Mouse (Mus musculus) CH12.LX (cell line): ENCODE results near the gene Ccs.

ENCODE experiments used
- CTCF ChIP-seq, 2 experiments: IDR thresholded peaks in 1 of 2; conservative IDR thresholded peaks in 1 of 2; 2 replicates each; pipeline ENCODE4 v1.5.1; 2011 to 2012; ENCODE audit warnings: low read depth in 2 of 2, low read length in 2 of 2, improper control_type of control experiment in 1 of 2, inconsistent platforms in 1 of 2, mild to moderate bottlenecking in 1 of 2, moderate library complexity in 1 of 2
- EP300 ChIP-seq: IDR thresholded peaks from 2 replicates; pipeline ENCODE4 v1.6.1; 2011; ENCODE audit warnings: low read length, improper control_type of control experiment
- HCFC1 ChIP-seq: IDR thresholded peaks from 2 replicates; pipeline ENCODE4 v1.6.1; 2012; ENCODE audit warnings: low read depth, mild to moderate bottlenecking, inconsistent platforms, low read length, improper control_type of control experiment
- MXI1 ChIP-seq: IDR thresholded peaks from 2 replicates; pipeline ENCODE4 v1.6.1; 2011; ENCODE audit warnings: mild to moderate bottlenecking, low read depth, low read length, improper control_type of control experiment
- PAX5 ChIP-seq: IDR thresholded peaks from 2 replicates; pipeline ENCODE4 v1.6.1; 2012; ENCODE audit warnings: low read length, inconsistent platforms, mixed read lengths
- POLR2A ChIP-seq: IDR thresholded peaks from 2 replicates; pipeline ENCODE4 v1.6.1; 2011; ENCODE audit warnings: low read depth, mild to moderate bottlenecking, improper control_type of control experiment, low read length
- RCOR1 ChIP-seq: conservative IDR thresholded peaks from 2 replicates; pipeline ENCODE4 v1.6.1; 2012; ENCODE audit warnings: low read depth, mild to moderate bottlenecking, inconsistent platforms, low read length, improper control_type of control experiment
- USF1 ChIP-seq: IDR thresholded peaks from 2 replicates; pipeline ENCODE4 v1.6.1; 2014; ENCODE audit warnings: low read depth, mild to moderate bottlenecking, inconsistent platforms, low read length, improper control_type of control experiment

GRCm38 (mm10) chr19:4840848-4841247 lies 1.7 kb upstream of the Ccs start:
- TF ChIP-seq EP300 (no peak), CTCF (conservative IDR thresholded peaks at IDR 0.05 in 1 of 2, IDR thresholded peaks at IDR 0.05 in 1 of 2; ENCODE audit: low read depth in 2 of 2, low read length in 2 of 2) (no peak), MXI1 (no peak), POLR2A (no peak), USF1 (no peak), HCFC1 (no peak), PAX5 (no peak), RCOR1 (no peak)
